In the genomic region with DNA sequence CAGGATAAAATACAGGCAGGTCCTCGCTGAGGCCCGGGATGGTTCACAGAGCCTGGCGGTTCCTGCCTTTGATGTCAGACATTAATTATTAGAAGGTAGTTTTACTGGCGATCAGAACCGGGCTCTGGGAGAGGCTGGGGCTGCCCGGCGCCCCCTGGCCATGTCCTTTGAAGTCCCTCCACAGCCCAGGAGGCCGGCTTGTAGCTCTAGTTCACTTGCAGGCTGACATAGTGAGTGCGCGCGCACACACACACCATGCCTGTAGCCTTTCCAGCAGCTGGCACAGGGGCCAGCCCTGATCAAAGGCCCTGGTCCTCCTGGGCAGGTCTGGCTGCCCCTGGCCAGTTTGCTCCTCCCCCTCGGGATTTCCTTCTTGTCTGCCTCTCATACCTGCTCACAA, we compare ENCODE assay signal across 8 mouse cellular contexts. TPM values are rescaled to one million over a fixed set of nuclear protein-coding genes. Genes with fewer than 3 reads are reported as not detected.
A peak's percentile ranks its signal among the peaks of the same experiment; 100 is the strongest.
DNase-seq lines count a peak whose midpoint lies in the region; ATAC-seq and TF ChIP-seq lines count a peak whose summit lies in the region.

No protein-coding gene starts in this region.

- H3K27ac ChIP-seq in layer of hippocampus, adult 2 months, result peak overlapping the region; percentile 55; the same call in 1 of the 2 replicates
- H3K27ac ChIP-seq in forebrain, embryonic 15.5 days (replicated peaks), result peak overlapping the region; percentile 18
- 0 out of 2 replicates have a peak overlapping the region, but pooled peaks have one; percentile 12 for H3K27ac ChIP-seq in neural tube, embryonic 14.5 days (ENCODE audit: low read depth, low read length)

- no peak overlapping the region for H3K9ac ChIP-seq in forebrain, embryonic 15.5 days (replicated peaks)
- H3K9ac ChIP-seq in neural tube, embryonic 14.5 days (replicated peaks; ENCODE audit: low read depth, low read length), result no peak overlapping the region

- no peaks in the 10 kb centered on the region for H3K27me3 ChIP-seq in forebrain, embryonic 15.5 days
- no peaks in the 10 kb centered on the region for H3K27me3 ChIP-seq in neural tube, embryonic 14.5 days (ENCODE audit: control insufficient read depth, insufficient read depth, low read length)

- no peak for ATAC-seq in forebrain, embryonic 15.5 days (replicated peaks)
- ATAC-seq in neural tube, embryonic 14.5 days (ENCODE audit: low read depth), result no peak

- TF ChIP-seq CTCF in layer of hippocampus, adult 2 months (conservative IDR thresholded peaks at IDR 0.05), result no peak

- 56% methylated on average over 12 of the region's 12 CpGs for WGBS in forebrain, embryonic 15.5 days
- WGBS in neural tube, embryonic 14.5 days, result 15% methylated on average over 12 of the region's 12 CpGs

- H3K36me3 ChIP-seq in forebrain, embryonic 15.5 days, result peaks cover 13% of the 10 kb centered on the region; the same call in 1 of the 2 replicates
- peaks cover 4% of the 10 kb centered on the region; the same call in 1 of the 2 replicates for H3K36me3 ChIP-seq in neural tube, embryonic 14.5 days (ENCODE audit: control insufficient read depth, insufficient read depth, low read length)

- no peak overlapping the region for H3K4me3 ChIP-seq in layer of hippocampus, adult 2 months
- no peak overlapping the region for H3K4me3 ChIP-seq in forebrain, embryonic 15.5 days
- H3K4me3 ChIP-seq in neural tube, embryonic 14.5 days (ENCODE audit: low read depth, low read length), result no peak overlapping the region

- no peaks in the 10 kb centered on the region for H3K9me3 ChIP-seq in forebrain, embryonic 15.5 days
- no peaks in the 10 kb centered on the region for H3K9me3 ChIP-seq in neural tube, embryonic 14.5 days (ENCODE audit: control insufficient read depth, low read length)

- no peak for DNase-seq in layer of hippocampus, adult 2 months (ENCODE audit: low spot score in 2 of 2)
- no peak for DNase-seq in layer of hippocampus, adult 18-20 months (ENCODE audit: low spot score in 2 of 2)
- peak; percentile 72 for DNase-seq in kidney, postnatal 10 days
- DNase-seq in layer of hippocampus, adult 9-11 months, result no peak
- DNase-seq in spleen, postnatal 14 days (ENCODE audit: low spot score in 2 of 2), result no peak
- DNase-seq in left cerebral cortex, adult 9 months (ENCODE audit: low spot score in 2 of 2), result no peak

- peaks cover 6% of the 10 kb centered on the region; the same call in 1 of the 2 replicates for H3K4me1 ChIP-seq in forebrain, embryonic 15.5 days
- H3K4me1 ChIP-seq in neural tube, embryonic 14.5 days (ENCODE audit: control insufficient read depth, insufficient read depth, low read length), result no peaks in the 10 kb centered on the region

- no peak overlapping the region for H3K4me2 ChIP-seq in forebrain, embryonic 15.5 days (replicated peaks)
- no peak overlapping the region for H3K4me2 ChIP-seq in neural tube, embryonic 14.5 days (ENCODE audit: low read depth, low read length)

RNA-seq across cellular contexts. Expression of a gene that starts 17.9 kb away (rescaled TPM):
- total RNA-seq in layer of hippocampus, adult 2 months (2021), result 10 to 100 TPM; 13.1 to 16.9 TPM
- total RNA-seq in layer of hippocampus, adult 18-20 months (2021), result 10 to 100 TPM; 15.8 to 18.7 TPM
- polyA plus RNA-seq in forebrain, embryonic 15.5 days (2015; fragmentation: Nextera tagmentation; extraction: Ambion mirVana), result 97.9 and 103 TPM in 2 replicates
- 87.6 and 95.8 TPM in 2 replicates for polyA plus RNA-seq in neural tube, embryonic 14.5 days (2014; fragmentation: Nextera tagmentation; extraction: Ambion mirVana)

RNA-seq across cellular contexts. Expression of a gene that starts 18.1 kb away (rescaled TPM):
- total RNA-seq in layer of hippocampus, adult 2 months (2021), result 10 to 100 TPM; 60.0 to 70.4 TPM
- 10 to 100 TPM; 49.1 to 60.5 TPM for total RNA-seq in layer of hippocampus, adult 18-20 months (2021)
- 94.1 and 94.8 TPM in 2 replicates for polyA plus RNA-seq in forebrain, embryonic 15.5 days (2015; fragmentation: Nextera tagmentation; extraction: Ambion mirVana)
- polyA plus RNA-seq in neural tube, embryonic 14.5 days (2014; fragmentation: Nextera tagmentation; extraction: Ambion mirVana), result 53.9 and 59.4 TPM in 2 replicates

RNA-seq across cellular contexts. Expression of a gene that starts 22.9 kb away (rescaled TPM):
- 10 to 100 TPM; 50.7 to 53.2 TPM for total RNA-seq in layer of hippocampus, adult 2 months (2021)
- 10 to 100 TPM; 46.1 to 54.3 TPM for total RNA-seq in layer of hippocampus, adult 18-20 months (2021)
- polyA plus RNA-seq in forebrain, embryonic 15.5 days (2015; fragmentation: Nextera tagmentation; extraction: Ambion mirVana), result 144 and 154 TPM in 2 replicates
- 137 and 141 TPM in 2 replicates for polyA plus RNA-seq in neural tube, embryonic 14.5 days (2014; fragmentation: Nextera tagmentation; extraction: Ambion mirVana)

RNA-seq across cellular contexts. Expression of a gene that starts 25.6 kb away (rescaled TPM):
- total RNA-seq in layer of hippocampus, adult 2 months (2021), result 10 to 100 TPM; 36.4 to 38.2 TPM
- total RNA-seq in layer of hippocampus, adult 18-20 months (2021), result 10 to 100 TPM; 32.0 to 40.0 TPM
- 245 and 251 TPM in 2 replicates for polyA plus RNA-seq in forebrain, embryonic 15.5 days (2015; fragmentation: Nextera tagmentation; extraction: Ambion mirVana)
- 70.7 and 135 TPM in 2 replicates for polyA plus RNA-seq in neural tube, embryonic 14.5 days (2014; fragmentation: Nextera tagmentation; extraction: Ambion mirVana)

RNA-seq across cellular contexts. Expression of a gene that starts 31.4 kb away (rescaled TPM):
- total RNA-seq in layer of hippocampus, adult 2 months (2021), result 10 to 100 TPM in 1 of 2 experiments, 1 to 10 TPM in 1; 9.9 to 11.3 TPM
- total RNA-seq in layer of hippocampus, adult 18-20 months (2021), result 10 to 100 TPM; 12.3 to 13.6 TPM
- polyA plus RNA-seq in forebrain, embryonic 15.5 days (2015; fragmentation: Nextera tagmentation; extraction: Ambion mirVana), result 9.0 and 9.3 TPM in 2 replicates
- 10.2 and 10.5 TPM in 2 replicates for polyA plus RNA-seq in neural tube, embryonic 14.5 days (2014; fragmentation: Nextera tagmentation; extraction: Ambion mirVana)
